Comparison of ENCODE assay signal across 8 mouse cellular contexts in the genomic region with DNA sequence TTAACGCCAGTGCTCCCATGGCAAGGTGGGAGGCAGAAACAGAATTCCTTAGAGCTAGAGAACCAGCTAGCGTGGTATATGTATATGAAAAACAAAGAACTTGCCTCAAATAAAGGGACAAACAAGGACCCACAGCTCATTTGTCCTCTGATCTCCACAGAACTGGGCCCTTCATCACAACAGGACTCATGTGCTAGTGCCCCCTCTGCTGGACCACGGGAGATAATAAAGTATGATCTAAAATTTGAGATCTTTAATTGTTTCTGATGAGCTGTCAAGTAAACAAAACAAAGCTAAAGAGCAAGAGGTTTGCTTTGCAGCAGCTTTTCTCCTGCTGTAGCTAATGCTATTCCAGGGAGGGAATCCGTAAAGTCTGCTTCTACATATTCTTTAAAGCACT. TPM values are rescaled to one million over a fixed set of nuclear protein-coding genes. Genes with fewer than 3 reads are reported as not detected.
DNase-seq lines count a peak whose midpoint lies in the region; ATAC-seq and TF ChIP-seq lines count a peak whose summit lies in the region.

No protein-coding gene starts in this region.

- H3K9ac ChIP-seq in kidney, embryonic 16.5 days (replicated peaks; ENCODE audit: low read length) = no peak overlapping the region
- no peak overlapping the region for H3K9ac ChIP-seq in CH12.LX (ENCODE audit: insufficient read depth, low read depth)
- H3K9ac ChIP-seq in lung, embryonic 14.5 days = no peak overlapping the region
- no peak overlapping the region for H3K9ac ChIP-seq in forebrain, embryonic 16.5 days (replicated peaks; ENCODE audit: low read depth, low read length)

- ATAC-seq in kidney, embryonic 16.5 days (ENCODE audit: low FRiP score, low TSS enrichment) = no peak
- ATAC-seq in lung, embryonic 14.5 days (ENCODE audit: insufficient read depth) = no peak
- ATAC-seq in forebrain, embryonic 16.5 days = no peak

- 79% methylated on average over 4 of the region's 4 CpGs for WGBS in kidney, embryonic 16.5 days
- 59% methylated on average over 4 of the region's 4 CpGs for WGBS in lung, embryonic 14.5 days
- WGBS in forebrain, embryonic 16.5 days = 84% methylated on average over 4 of the region's 4 CpGs
- WGBS in limb, embryonic 10.5 days = 86% methylated on average over 4 of the region's 4 CpGs

- no peak overlapping the region for H3K27ac ChIP-seq in kidney, embryonic 16.5 days (ENCODE audit: low read length)
- no peak overlapping the region for H3K27ac ChIP-seq in CH12.LX (ENCODE audit: insufficient read depth, low read depth)
- no peak overlapping the region for H3K27ac ChIP-seq in lung, embryonic 14.5 days (ENCODE audit: low read depth)
- H3K27ac ChIP-seq in forebrain, embryonic 16.5 days (ENCODE audit: low read length) = no peak overlapping the region
- no peak overlapping the region for H3K27ac ChIP-seq in limb, embryonic 10.5 days

- dilution Hi-C loops in CH12.LX (cut with MboI; ENCODE audit: extremely low pct_ligation_motif_present, extremely low pct_unique_long_range_greater_than_20kb, low sequenced_read_pairs) = no loop called here

- peaks cover 4% of the 10 kb centered on the region; the same call in 1 of the 2 replicates for H3K4me1 ChIP-seq in kidney, embryonic 16.5 days (ENCODE audit: insufficient read depth, low read length)
- peaks cover 0 to 17% of the 10 kb centered on the region in 2 experiments; a peak in 1 of 4 replicates for H3K4me1 ChIP-seq in CH12.LX (ENCODE audit: control insufficient read depth in 1 of 2, insufficient read depth in 2 of 2)
- H3K4me1 ChIP-seq in lung, embryonic 14.5 days (ENCODE audit: insufficient read depth) = no peaks in the 10 kb centered on the region
- no peaks in the 10 kb centered on the region for H3K4me1 ChIP-seq in forebrain, embryonic 16.5 days (replicated peaks; ENCODE audit: control insufficient read depth, insufficient read depth, low read length)
- H3K4me1 ChIP-seq in limb, embryonic 10.5 days = no peaks in the 10 kb centered on the region

- H3K4me2 ChIP-seq in kidney, embryonic 16.5 days (replicated peaks; ENCODE audit: low read depth, low read length) = no peak overlapping the region
- H3K4me2 ChIP-seq in CH12.LX (ENCODE audit: insufficient read depth, low read depth, poor library complexity, severe bottlenecking) = no peak overlapping the region
- no peak overlapping the region for H3K4me2 ChIP-seq in lung, embryonic 14.5 days
- no peak overlapping the region for H3K4me2 ChIP-seq in forebrain, embryonic 16.5 days (ENCODE audit: low read length)

- H3K9me3 ChIP-seq in kidney, embryonic 16.5 days (ENCODE audit: low read length) = no peaks in the 10 kb centered on the region
- H3K9me3 ChIP-seq in CH12.LX (replicated peaks; ENCODE audit: low read length) = no peaks in the 10 kb centered on the region
- H3K9me3 ChIP-seq in lung, embryonic 14.5 days (ENCODE audit: low read depth, low read length) = no peaks in the 10 kb centered on the region
- no peaks in the 10 kb centered on the region for H3K9me3 ChIP-seq in forebrain, embryonic 16.5 days (ENCODE audit: control insufficient read depth, low read length)
- no peaks in the 10 kb centered on the region for H3K9me3 ChIP-seq in limb, embryonic 10.5 days (replicated peaks)

- H3K36me3 ChIP-seq in kidney, embryonic 16.5 days (ENCODE audit: insufficient read depth, low read length) = peaks cover 16% of the 10 kb centered on the region
- peaks cover 27 to 81% of the 10 kb centered on the region in 2 experiments for H3K36me3 ChIP-seq in CH12.LX (replicated peaks in 1 of 2; ENCODE audit: control insufficient read depth in 1 of 2, insufficient read depth in 1 of 2, low read length in 1 of 2)
- H3K36me3 ChIP-seq in lung, embryonic 14.5 days (ENCODE audit: insufficient read depth) = peaks cover 44% of the 10 kb centered on the region
- H3K36me3 ChIP-seq in forebrain, embryonic 16.5 days (ENCODE audit: control insufficient read depth, insufficient read depth) = peaks cover 4% of the 10 kb centered on the region; the same call in 1 of the 2 replicates
- H3K36me3 ChIP-seq in limb, embryonic 10.5 days = peaks cover 71% of the 10 kb centered on the region

- TF ChIP-seq POLR2A in CH12.LX (IDR thresholded peaks at IDR 0.05; ENCODE audit: low read depth, low read length) = no peak

- DNase-seq in adrenal gland, postnatal 36 days = peak; percentile 24 to 43
- DNase-seq in adrenal gland, adult 18-20 months (ENCODE audit: low spot score in 2 of 2) = no peak
- peak; percentile 63 for DNase-seq in kidney, postnatal 10 days
- DNase-seq in CH12.LX (ENCODE audit: extremely low read depth) = peak; percentile 27
- peak; percentile 65 for DNase-seq in lung, embryonic 14.5 days
- DNase-seq in limb, embryonic 10.5 days (ENCODE audit: low spot score) = no peak

- H3K27me3 ChIP-seq in kidney, embryonic 16.5 days (ENCODE audit: insufficient read depth, low read length) = no peaks in the 10 kb centered on the region
- no peaks in the 10 kb centered on the region for H3K27me3 ChIP-seq in CH12.LX (replicated peaks)
- H3K27me3 ChIP-seq in lung, embryonic 14.5 days (ENCODE audit: insufficient read depth, low read length) = no peaks in the 10 kb centered on the region
- H3K27me3 ChIP-seq in forebrain, embryonic 16.5 days (replicated peaks; ENCODE audit: control insufficient read depth, insufficient read depth, low read length) = no peaks in the 10 kb centered on the region
- no peaks in the 10 kb centered on the region for H3K27me3 ChIP-seq in limb, embryonic 10.5 days (ENCODE audit: low read depth, poor library complexity, severe bottlenecking)

- in situ Hi-C loops in CH12.LX (cut with MboI; ENCODE audit: low pct_ligation_motif_present, low pct_unique_long_range_greater_than_20kb, low sequenced_read_pairs) = no loop called here

- peak in 1 of 2 experiments; percentile 57; a peak in 2 of 4 replicates for TF ChIP-seq CTCF in CH12.LX (conservative IDR thresholded peaks at IDR 0.05 in 1 of 2, IDR thresholded peaks at IDR 0.05 in 1 of 2; ENCODE audit: low read depth in 2 of 2, low read length in 2 of 2)
- TF ChIP-seq CTCF in lung, embryonic 14.5 days (IDR thresholded peaks at IDR 0.05; ENCODE audit: low read depth) = peak; percentile 47

- TF ChIP-seq RAD21 in CH12.LX (IDR thresholded peaks at IDR 0.05; ENCODE audit: low read depth, low read length) = peak; percentile 29

- TF ChIP-seq EP300 in CH12.LX (IDR thresholded peaks at IDR 0.05; ENCODE audit: low read length) = no peak

- H3K79me2 ChIP-seq in CH12.LX (replicated peaks; ENCODE audit: control insufficient read depth, extremely low read depth, insufficient read depth, poor library complexity, severe bottlenecking) = peaks cover 47% of the 10 kb centered on the region

- no peak overlapping the region for H3K4me3 ChIP-seq in kidney, embryonic 16.5 days (ENCODE audit: low read length)
- H3K4me3 ChIP-seq in CH12.LX (replicated peaks in 1 of 3; ENCODE audit: low read depth in 2 of 3, low read length in 2 of 3, poor library complexity in 1 of 3) = no peak overlapping the region
- no peak overlapping the region for H3K4me3 ChIP-seq in lung, embryonic 14.5 days (ENCODE audit: low read depth, low read length)
- H3K4me3 ChIP-seq in forebrain, embryonic 16.5 days (replicated peaks; ENCODE audit: low read length) = no peak overlapping the region
- no peak overlapping the region for H3K4me3 ChIP-seq in limb, embryonic 10.5 days

TF ChIP-seq in CH12.LX, 34 proteins besides CTCF, POLR2A, EP300 and RAD21:
- TF ChIP-seq SMC3 (IDR thresholded peaks at IDR 0.05; ENCODE audit: low read depth, low read length) (peak; percentile 44), TCF12 (IDR thresholded peaks at IDR 0.05; ENCODE audit: low read depth, low read length) (no peak)

RNA-seq across cellular contexts. Expression of gene Nsrp1, which starts 7.5 kb away (rescaled TPM):
- total RNA-seq in adrenal gland, postnatal 36 days (2021) = 10 to 100 TPM; 18.3 to 23.6 TPM
- 10 to 100 TPM; 21.0 to 28.0 TPM for total RNA-seq in adrenal gland, adult 18-20 months (2021)
- 63.9 and 75.1 TPM in 2 replicates for polyA plus RNA-seq in kidney, embryonic 16.5 days (2015; fragmentation: Nextera tagmentation; extraction: Ambion mirVana)
- 17.6 and 21.9 TPM in 2 replicates for total RNA-seq in CH12.LX (2012; rRNA removed)
- 8.8 and 9.3 TPM in 2 replicates for total RNA-seq in CH12.LX (2014; rRNA removed)
- polyA plus RNA-seq in CH12.LX (2012; ENCODE audit: insufficient read length, low read depth) = 45.7 and 58.4 TPM in 2 replicates
- 58.2 and 65.8 TPM in 2 replicates for polyA plus RNA-seq in lung, embryonic 14.5 days (2014; fragmentation: Nextera tagmentation; extraction: Ambion mirVana)
- 50.2 and 50.9 TPM in 2 replicates for polyA plus RNA-seq in forebrain, embryonic 16.5 days (2015; fragmentation: Nextera tagmentation; extraction: Ambion mirVana)
- 55.7 and 64.2 TPM in 2 replicates for polyA plus RNA-seq in limb, embryonic 10.5 days (2016; fragmentation: Nextera tagmentation; extraction: Ambion mirVana)

Comparison
In these comparisons a context has a peak if more than half of its experiments do, and no peak if none do; other contexts are left out.
1. DNase-seq: peak in adrenal gland, postnatal 36 days (2 of 2), kidney, postnatal 10 days (single experiment), CH12.LX (single experiment) and lung, embryonic 14.5 days (single experiment); none in adrenal gland, adult 18-20 months (0 of 2) and limb, embryonic 10.5 days (single experiment).